Mouse (Mus musculus) gastrocnemius, postnatal 4 days (tissue): Measurements from ENCODE around the gene Arrdc5. TPM values are rescaled to one million over a fixed set of nuclear protein-coding genes. Genes with fewer than 3 reads are reported as not detected.
"Not testable (repeated sequence)": the region's sequence is repeated elsewhere in the genome, so short reads cannot be mapped to it uniquely, and the experiment has no call there.

Source experiments
- DNase-seq, 2 experiments: peaks; one replicate each; pipeline ENCODE4 v3.0.0; 2021 to 2022; ENCODE audit warnings: low spot score in 2 of 2, mixed read lengths in 2 of 2
- total RNA-seq, 2 experiments: library from RNA; stranded (reverse); gene quantifications; 2 replicates each; pipeline ENCODE4 v1.2.3; 2021

Gene Arrdc5
- total RNA-seq, 2 experiments from 2014 or later: not detected

GRCm38 (mm10) chr17:56279481-56280155 lies 20.5 kb downstream of the Arrdc5 start:
- DNase-seq: no peak

GRCm38 (mm10) chr17:56278340-56278739 lies 21.7 kb downstream of the Arrdc5 start:
- DNase-seq: no peak

- no peak for DNase-seq
Observed at GRCm38 (mm10) chr17:56277567-56277893, 22.6 kb downstream of the Arrdc5 start.

- peak; percentile 75 to 88 for DNase-seq
Observed at GRCm38 (mm10) chr17:56276643-56277566, 23.2 kb downstream of the Arrdc5 start, which contains the start of gene Ticam1. Gene Ticam1, minus strand, starts transcription at chr17:56276786.

- DNase-seq: no peak
Observed at GRCm38 (mm10) chr17:56275842-56276480, 24.1 kb downstream of the Arrdc5 start.

GRCm38 (mm10) chr17:56273986-56274385 lies 26.1 kb downstream of the Arrdc5 start:
- no peak for DNase-seq

- DNase-seq: no peak
Observed at GRCm38 (mm10) chr17:56273482-56273881, 26.6 kb downstream of the Arrdc5 start.

GRCm38 (mm10) chr17:56272644-56273043 lies 27.4 kb downstream of the Arrdc5 start:
- DNase-seq: no peak

GRCm38 (mm10) chr17:56271609-56272253 lies 28.4 kb downstream of the Arrdc5 start:
- no peak for DNase-seq

GRCm38 (mm10) chr17:56269741-56270140 lies 30.3 kb downstream of the Arrdc5 start:
- no peak for DNase-seq

- DNase-seq: no peak
Observed at GRCm38 (mm10) chr17:56269153-56269630, 30.9 kb downstream of the Arrdc5 start.

- no peak for DNase-seq
Observed at GRCm38 (mm10) chr17:56266271-56266670, 33.8 kb downstream of the Arrdc5 start.

GRCm38 (mm10) chr17:56265869-56266268 lies 34.2 kb downstream of the Arrdc5 start:
- no peak for DNase-seq

- no peak for DNase-seq
Observed at GRCm38 (mm10) chr17:56265011-56265410, 35.1 kb downstream of the Arrdc5 start.

GRCm38 (mm10) chr17:56264020-56264419 lies 36.1 kb downstream of the Arrdc5 start:
- DNase-seq: peak in 1 of 2 experiments; percentile 77

- DNase-seq: no peak
Observed at GRCm38 (mm10) chr17:56262645-56263094, 37.4 kb downstream of the Arrdc5 start.

GRCm38 (mm10) chr17:56261166-56261565 lies 38.9 kb downstream of the Arrdc5 start:
- no peak for DNase-seq

- DNase-seq: no peak
Observed at GRCm38 (mm10) chr17:56259301-56260037, 40.6 kb downstream of the Arrdc5 start.

GRCm38 (mm10) chr17:56258812-56259211 lies 41.3 kb downstream of the Arrdc5 start:
- DNase-seq: not testable (repeated sequence)

GRCm38 (mm10) chr17:56258269-56258668 lies 41.8 kb downstream of the Arrdc5 start:
- not testable (repeated sequence) for DNase-seq
